Mouse (Mus musculus) cortical plate, adult 2 months (tissue): ENCODE data around the gene Hpcal1.

Experiments used
- CTCF ChIP-seq: fragments of 200-500 bp; IDR thresholded peaks from 2 replicates; pipeline ENCODE4 v1.5.1; 2011; ENCODE audit warnings: mild to moderate bottlenecking, control low read depth, low read length; ENCODE audit not compliant: insufficient read depth; ENCODE audit errors: extremely low read depth
- POLR2A ChIP-seq: fragments of 200-500 bp; IDR thresholded peaks from 2 replicates; pipeline ENCODE4 v1.6.1; 2011; ENCODE audit warnings: mild to moderate bottlenecking, low read length, control low read depth; ENCODE audit not compliant: insufficient read depth; ENCODE audit errors: extremely low read depth

DNA sequence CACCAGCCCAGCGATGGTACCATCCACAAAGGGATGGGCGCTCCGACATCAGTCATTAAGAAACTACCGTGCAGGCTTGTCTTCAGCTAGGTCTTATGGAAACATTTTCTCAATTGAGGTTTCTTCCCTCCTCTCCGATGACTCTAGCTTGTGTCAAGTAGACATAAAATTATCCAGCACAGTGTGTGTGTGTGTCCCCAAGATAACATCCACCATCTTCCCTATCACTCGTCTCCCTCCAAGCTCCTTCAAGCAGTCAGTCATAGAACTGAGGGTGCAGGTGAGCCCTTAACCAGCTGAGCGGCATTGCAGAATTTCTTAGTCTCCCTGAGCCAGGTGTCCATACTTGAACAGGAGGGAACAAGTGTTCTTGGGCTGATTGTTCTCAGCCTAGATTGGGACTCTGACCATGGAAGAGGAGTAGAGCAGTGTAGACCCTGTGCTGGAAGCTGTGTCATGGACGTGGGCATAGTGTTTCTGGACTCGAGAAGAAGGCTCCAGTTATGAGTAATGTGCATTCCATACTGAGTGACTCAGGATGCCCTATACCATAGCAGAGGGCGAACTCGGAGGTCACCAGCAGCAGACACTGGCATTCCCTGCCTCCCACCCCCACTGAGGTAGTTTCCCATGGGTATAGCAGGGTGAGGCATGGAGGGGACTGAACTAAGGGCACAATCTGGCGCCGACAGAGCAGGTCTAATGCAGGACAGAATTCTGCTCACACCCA is 32.0 kb downstream of the Hpcal1 start:
- no peak for TF ChIP-seq POLR2A
- TF ChIP-seq CTCF = no peak
